Mouse (Mus musculus): Measurements from ENCODE around the gene Trub1. TPM values are rescaled to one million over a fixed set of nuclear protein-coding genes. Genes with fewer than 3 reads are reported as not detected.

The Trub1 gene
- polyA plus RNA-seq, 1 experiment from 2014 or later = 25.2 TPM

- H3K4me1 ChIP-seq = peaks cover 18% of the 10 kb centered on the region
- no peaks in the 10 kb centered on the region for H3K9me3 ChIP-seq (replicated peaks)
- H3K27ac ChIP-seq = peak overlapping the region; percentile 90
- WGBS = 10% methylated on average over 6 of the region's 6 CpGs
- no peaks in the 10 kb centered on the region for H3K27me3 ChIP-seq (ENCODE audit: low read depth, poor library complexity, severe bottlenecking)
- peak overlapping the region; percentile 86 for H3K4me3 ChIP-seq
- DNase-seq (ENCODE audit: low spot score) = no peak
- H3K36me3 ChIP-seq = peaks cover 3% of the 10 kb centered on the region
These were observed 497 bp downstream of the Trub1 start for GRCm38 (mm10) chr19:57453218-57453600.

GRCm38 (mm10) chr19:57455286-57455960, 2.7 kb downstream of the Trub1 start:
- Histone ChIP-seq H3K4me1 (peaks cover 18% of the 10 kb centered on the region), H3K4me3 (no peak overlapping the region), H3K27ac (no peak overlapping the region), H3K9me3 (replicated peaks) (no peaks in the 10 kb centered on the region), H3K36me3 (peaks cover 14% of the 10 kb centered on the region), H3K27me3 (ENCODE audit: low read depth, poor library complexity, severe bottlenecking) (no peaks in the 10 kb centered on the region)
- DNase-seq (ENCODE audit: low spot score) = no peak
- WGBS = 95% methylated on average over 25 of the region's 25 CpGs

- H3K4me1 ChIP-seq = peaks cover 18% of the 10 kb centered on the region
- peak; percentile 54 for DNase-seq (ENCODE audit: low spot score)
- H3K27me3 ChIP-seq (ENCODE audit: low read depth, poor library complexity, severe bottlenecking) = no peaks in the 10 kb centered on the region
- H3K4me3 ChIP-seq = no peak overlapping the region
- H3K36me3 ChIP-seq = peaks cover 22% of the 10 kb centered on the region
- no peaks in the 10 kb centered on the region for H3K9me3 ChIP-seq (replicated peaks)
- WGBS = 77% methylated on average over 2 of the region's 2 CpGs
- no peak overlapping the region for H3K27ac ChIP-seq
These were observed 4.4 kb downstream of the Trub1 start for GRCm38 (mm10) chr19:57457075-57457474.

GRCm38 (mm10) chr19:57463741-57464140, 11.0 kb downstream of the Trub1 start:
- Histone ChIP-seq H3K9me3 (replicated peaks) (no peaks in the 10 kb centered on the region), H3K27ac (no peak overlapping the region), H3K27me3 (ENCODE audit: low read depth, poor library complexity, severe bottlenecking) (no peaks in the 10 kb centered on the region), H3K4me1 (0 out of 2 replicates have a peak, but pooled peaks cover 2% of the 10 kb centered on the region), H3K36me3 (peaks cover 42% of the 10 kb centered on the region), H3K4me3 (no peak overlapping the region)
- no peak for DNase-seq (ENCODE audit: low spot score)
- WGBS = 81% methylated on average over 8 of the region's 8 CpGs

GRCm38 (mm10) chr19:57465742-57466141, 13.0 kb downstream of the Trub1 start:
- H3K27me3 ChIP-seq (ENCODE audit: low read depth, poor library complexity, severe bottlenecking) = no peaks in the 10 kb centered on the region
- H3K36me3 ChIP-seq = peaks cover 56% of the 10 kb centered on the region
- H3K4me3 ChIP-seq = no peak overlapping the region
- H3K27ac ChIP-seq = no peak overlapping the region
- 95% methylated on average over 7 of the region's 7 CpGs for WGBS
- no peak for DNase-seq (ENCODE audit: low spot score)
- H3K4me1 ChIP-seq = 0 out of 2 replicates have a peak, but pooled peaks cover 2% of the 10 kb centered on the region
- H3K9me3 ChIP-seq (replicated peaks) = no peaks in the 10 kb centered on the region

GRCm38 (mm10) chr19:57471033-57471432, 18.3 kb downstream of the Trub1 start:
- H3K27me3 ChIP-seq (ENCODE audit: low read depth, poor library complexity, severe bottlenecking) = no peaks in the 10 kb centered on the region
- no peaks in the 10 kb centered on the region for H3K9me3 ChIP-seq (replicated peaks)
- no peak for DNase-seq (ENCODE audit: low spot score)
- H3K4me3 ChIP-seq = no peak overlapping the region
- 86% methylated on average over 12 of the region's 12 CpGs for WGBS
- 0 out of 2 replicates have a peak, but pooled peaks cover 2% of the 10 kb centered on the region for H3K4me1 ChIP-seq
- no peak overlapping the region for H3K27ac ChIP-seq
- peaks cover 45% of the 10 kb centered on the region for H3K36me3 ChIP-seq

GRCm38 (mm10) chr19:57472169-57472568, 19.5 kb downstream of the Trub1 start:
- Histone ChIP-seq H3K4me3 (no peak overlapping the region), H3K27me3 (ENCODE audit: low read depth, poor library complexity, severe bottlenecking) (no peaks in the 10 kb centered on the region), H3K9me3 (replicated peaks) (no peaks in the 10 kb centered on the region), H3K27ac (no peak overlapping the region), H3K36me3 (peaks cover 45% of the 10 kb centered on the region), H3K4me1 (0 out of 2 replicates have a peak, but pooled peaks cover 2% of the 10 kb centered on the region)
- no peak for DNase-seq (ENCODE audit: low spot score)
- WGBS = 92% methylated on average over 15 of the region's 15 CpGs

GRCm38 (mm10) chr19:57473301-57473700, 20.6 kb downstream of the Trub1 start:
- Histone ChIP-seq H3K4me3 (no peak overlapping the region), H3K27ac (no peak overlapping the region), H3K27me3 (ENCODE audit: low read depth, poor library complexity, severe bottlenecking) (no peaks in the 10 kb centered on the region), H3K36me3 (peaks cover 43% of the 10 kb centered on the region), H3K9me3 (replicated peaks) (no peaks in the 10 kb centered on the region), H3K4me1 (peaks cover 4% of the 10 kb centered on the region; the same call in 1 of the 2 replicates)
- no peak for DNase-seq (ENCODE audit: low spot score)
- 88% methylated on average over 16 of the region's 16 CpGs for WGBS

- no peak overlapping the region for H3K27ac ChIP-seq
- no peak overlapping the region for H3K4me3 ChIP-seq
- WGBS = 89% methylated on average over 4 of the region's 4 CpGs
- H3K4me1 ChIP-seq = peaks cover 4% of the 10 kb centered on the region; the same call in 1 of the 2 replicates
- H3K9me3 ChIP-seq (replicated peaks) = no peaks in the 10 kb centered on the region
- no peak for DNase-seq (ENCODE audit: low spot score)
- H3K36me3 ChIP-seq = peaks cover 23% of the 10 kb centered on the region
- no peaks in the 10 kb centered on the region for H3K27me3 ChIP-seq (ENCODE audit: low read depth, poor library complexity, severe bottlenecking)
These were observed 22.6 kb downstream of the Trub1 start for GRCm38 (mm10) chr19:57475298-57475697.

GRCm38 (mm10) chr19:57477310-57477709, 24.6 kb downstream of the Trub1 start:
- Histone ChIP-seq H3K36me3 (peaks cover 20% of the 10 kb centered on the region), H3K9me3 (replicated peaks) (no peaks in the 10 kb centered on the region), H3K4me3 (no peak overlapping the region), H3K4me1 (peaks cover 4% of the 10 kb centered on the region; the same call in 1 of the 2 replicates), H3K27ac (peak overlapping the region; percentile 30; the same call in 1 of the 2 replicates), H3K27me3 (ENCODE audit: low read depth, poor library complexity, severe bottlenecking) (no peaks in the 10 kb centered on the region)
- no peak for DNase-seq (ENCODE audit: low spot score)
- 75% methylated on average over 8 of the region's 8 CpGs for WGBS

- no peak overlapping the region for H3K27ac ChIP-seq
- peaks cover 4% of the 10 kb centered on the region; the same call in 1 of the 2 replicates for H3K4me1 ChIP-seq
- no peak overlapping the region for H3K4me3 ChIP-seq
- H3K9me3 ChIP-seq (replicated peaks) = no peaks in the 10 kb centered on the region
- 84% methylated on average over 11 of the region's 11 CpGs for WGBS
- H3K27me3 ChIP-seq (ENCODE audit: low read depth, poor library complexity, severe bottlenecking) = no peaks in the 10 kb centered on the region
- no peak for DNase-seq (ENCODE audit: low spot score)
- H3K36me3 ChIP-seq = peaks cover 16% of the 10 kb centered on the region
These were observed 25.3 kb downstream of the Trub1 start for GRCm38 (mm10) chr19:57478056-57478455.

GRCm38 (mm10) chr19:57479886-57480655, 27.4 kb downstream of the Trub1 start:
- H3K36me3 ChIP-seq = peaks cover 18% of the 10 kb centered on the region
- no peak overlapping the region for H3K4me3 ChIP-seq
- no peak overlapping the region for H3K27ac ChIP-seq
- no peak for DNase-seq (ENCODE audit: low spot score)
- WGBS = 85% methylated on average over 8 of the region's 8 CpGs
- no peaks in the 10 kb centered on the region for H3K27me3 ChIP-seq (ENCODE audit: low read depth, poor library complexity, severe bottlenecking)
- H3K9me3 ChIP-seq (replicated peaks) = no peaks in the 10 kb centered on the region
- H3K4me1 ChIP-seq = peaks cover 4% of the 10 kb centered on the region; the same call in 1 of the 2 replicates

GRCm38 (mm10) chr19:57481743-57482259, 29.1 kb downstream of the Trub1 start:
- 89% methylated on average over 6 of the region's 6 CpGs for WGBS
- Histone ChIP-seq H3K27ac (0 out of 2 replicates have a peak overlapping the region, but pooled peaks have one; percentile 12), H3K36me3 (peaks cover 24% of the 10 kb centered on the region), H3K27me3 (ENCODE audit: low read depth, poor library complexity, severe bottlenecking) (no peaks in the 10 kb centered on the region), H3K4me1 (peaks cover 14% of the 10 kb centered on the region), H3K9me3 (replicated peaks) (no peaks in the 10 kb centered on the region), H3K4me3 (no peak overlapping the region)
- no peak for DNase-seq (ENCODE audit: low spot score)

Data from limb, embryonic 10.5 days (tissue).